Mouse (Mus musculus) G1E (cell line): Measurements from ENCODE around the gene Gm12185.
"Not testable (repeated sequence)": the region's sequence is repeated elsewhere in the genome, so short reads cannot be mapped to it uniquely, and the experiment has no call there.

Experiments
- CTCF ChIP-seq: IDR thresholded peaks from 2 replicates; pipeline ENCODE4 v1.5.1; 2012; ENCODE audit warnings: low read depth, low read length, inconsistent platforms, mixed read lengths
- GATA1 ChIP-seq: IDR thresholded peaks from 2 replicates; pipeline ENCODE4 v1.6.1; 2012; ENCODE audit warnings: borderline replicate concordance, low read length, inconsistent platforms, mixed read lengths
- GATA2 ChIP-seq: IDR thresholded peaks from 2 replicates; pipeline ENCODE4 v1.6.1; 2012; ENCODE audit warnings: low read depth, low read length, inconsistent platforms, borderline replicate concordance
- TAL1 ChIP-seq: conservative IDR thresholded peaks from 2 replicates; pipeline ENCODE4 v1.6.1; 2012; ENCODE audit warnings: low read depth, low read length, inconsistent platforms, mixed read lengths

DNA sequence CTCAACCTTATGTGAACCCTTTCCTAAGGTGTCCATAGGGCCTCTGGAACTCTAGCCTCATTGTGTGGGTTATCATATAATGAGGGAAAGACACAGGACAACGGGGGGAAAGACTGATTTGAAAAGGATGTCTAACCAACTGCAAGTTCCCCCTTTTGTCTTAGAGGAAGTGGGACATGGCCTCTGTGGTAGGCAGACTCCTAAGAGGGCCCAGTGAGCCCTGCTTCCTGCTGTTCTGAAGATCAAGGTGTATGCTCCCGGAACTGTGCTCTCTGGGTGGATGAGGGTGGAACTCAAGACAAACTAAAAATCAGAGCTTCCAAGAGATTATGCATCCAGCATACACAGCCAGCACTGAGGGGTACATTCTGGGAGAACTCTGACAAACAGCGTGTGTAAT is 3.8 kb downstream of the Gm12185 start:
- TF ChIP-seq CTCF, TAL1, GATA1, GATA2: not testable (repeated sequence)
